Mouse (Mus musculus) brain, embryonic 14.5 days (tissue): ENCODE results near the gene D6Wsu163e.

Experiments used
- CTCF ChIP-seq: fragments of 200-500 bp; IDR thresholded peaks from 2 replicates; pipeline ENCODE4 v1.5.1; 2012; ENCODE audit warnings: inconsistent platforms, mild to moderate bottlenecking, moderate library complexity, borderline replicate concordance; ENCODE audit not compliant: insufficient read depth, insufficient read length; ENCODE audit errors: extremely low read depth
- POLR2A ChIP-seq: fragments of 200-500 bp; IDR thresholded peaks from 2 replicates; pipeline ENCODE4 v1.6.1; 2012; ENCODE audit warnings: mild to moderate bottlenecking, inconsistent platforms, borderline replicate concordance; ENCODE audit not compliant: poor library complexity, insufficient read depth, insufficient read length, severe bottlenecking; ENCODE audit errors: extremely low read depth

DNA sequence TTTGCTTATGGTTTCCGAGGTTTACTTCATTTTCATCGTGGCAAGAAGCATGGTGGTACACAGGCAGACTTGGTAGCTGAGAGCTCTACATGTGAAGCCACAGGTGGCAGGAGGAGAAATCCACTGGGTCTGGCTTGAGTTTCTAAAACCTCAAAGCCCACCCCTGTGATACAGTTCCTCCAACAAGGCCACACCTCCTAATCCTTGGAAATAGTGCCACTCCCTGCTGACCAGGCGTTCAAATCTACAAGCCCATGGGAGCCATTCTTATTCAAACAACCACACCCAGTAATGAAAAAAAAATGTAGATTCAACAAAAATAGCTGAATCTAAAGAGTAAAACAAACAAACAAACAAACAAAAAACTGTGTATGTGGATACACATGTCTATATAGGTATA is 65.9 kb downstream of the D6Wsu163e start:
- TF ChIP-seq POLR2A (no peak), CTCF (no peak)
